In the genomic region with DNA sequence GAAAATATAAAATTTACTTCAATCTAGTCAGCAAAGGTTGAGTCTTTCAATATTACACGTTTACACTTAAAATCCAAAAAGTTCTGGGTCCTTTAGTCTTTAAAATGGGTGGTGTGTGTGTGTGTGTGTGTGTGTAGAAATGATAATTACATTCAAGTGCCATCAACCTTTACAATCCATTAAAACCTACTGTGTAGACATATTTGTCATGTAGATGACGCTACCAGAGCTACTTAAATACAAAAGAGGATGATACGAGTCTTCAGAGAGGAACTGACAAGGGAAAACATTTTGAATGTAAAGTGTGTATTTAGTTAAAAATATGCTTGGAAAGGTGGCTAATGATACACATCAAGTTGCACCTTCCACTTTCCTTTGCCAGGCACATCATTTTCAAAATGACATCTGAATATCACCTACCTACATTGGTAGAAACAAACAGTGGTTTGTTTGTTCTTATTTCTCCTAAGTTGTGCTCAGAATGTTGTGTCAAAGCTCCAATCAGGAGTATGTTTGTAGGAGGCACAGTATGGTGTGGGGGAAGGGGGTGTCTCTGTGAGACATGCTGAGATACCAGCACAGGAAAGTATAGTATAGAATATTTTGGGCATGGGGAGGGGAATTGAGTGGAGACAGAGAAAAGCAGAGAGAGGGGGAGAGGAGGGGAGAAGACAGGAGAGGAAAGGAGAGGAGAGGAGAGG, we compare ENCODE assay signal across 8 mouse cellular contexts. TPM values are rescaled to one million over a fixed set of nuclear protein-coding genes. Genes with fewer than 3 reads are reported as not detected.
A peak's percentile ranks its signal among the peaks of the same experiment; 100 is the strongest.
DNase-seq lines count a peak whose midpoint lies in the region; ATAC-seq and TF ChIP-seq lines count a peak whose summit lies in the region.

No protein-coding gene starts in this region.

- H3K4me2 ChIP-seq in forebrain, embryonic 13.5 days = peak overlapping the region; percentile 83
- H3K4me2 ChIP-seq in liver, embryonic 15.5 days = peak overlapping the region; percentile 80

- no peak for ATAC-seq in forebrain, embryonic 13.5 days
- ATAC-seq in liver, embryonic 15.5 days (ENCODE audit: insufficient read depth) = no peak
- no peak for ATAC-seq in cerebellum, adult (ENCODE audit: insufficient number of reproducible peaks, low FRiP score, low TSS enrichment)
- no peak for ATAC-seq in granulocyte monocyte progenitor cell, adult 5-6 weeks (replicated peaks; ENCODE audit: poor library complexity, severe bottlenecking)

- intact Hi-C loops in gastrocnemius, adult 2 months (cut with DNase I) = loop anchor here (5.0 kb wide), 3 partner anchors 49 to 179 kb away; a partner anchor contains a TSS

- H3K79me3 ChIP-seq in C2C12 (ENCODE audit: low read depth) = no peaks in the 10 kb centered on the region

- H3K9me3 ChIP-seq in forebrain, embryonic 13.5 days (replicated peaks) = no peaks in the 10 kb centered on the region
- H3K9me3 ChIP-seq in liver, embryonic 15.5 days (replicated peaks) = no peaks in the 10 kb centered on the region

- H3K36me3 ChIP-seq in C2C12 (ENCODE audit: control insufficient read depth, insufficient read depth) = no peaks in the 10 kb centered on the region
- no peaks in the 10 kb centered on the region for H3K36me3 ChIP-seq in forebrain, embryonic 13.5 days (ENCODE audit: poor library complexity, severe bottlenecking)
- no peaks in the 10 kb centered on the region for H3K36me3 ChIP-seq in liver, embryonic 15.5 days (replicated peaks)

- peaks cover 4% of the 10 kb centered on the region; the same call in 1 of the 2 replicates for H3K4me1 ChIP-seq in forebrain, embryonic 13.5 days
- 0 out of 2 replicates have a peak, but pooled peaks cover 13% of the 10 kb centered on the region for H3K4me1 ChIP-seq in liver, embryonic 15.5 days (replicated peaks)

- peak overlapping the region; percentile 84 for H3K27ac ChIP-seq in gastrocnemius, adult 2 months
- no peak overlapping the region for H3K27ac ChIP-seq in forebrain, embryonic 13.5 days
- H3K27ac ChIP-seq in liver, embryonic 15.5 days (replicated peaks) = no peak overlapping the region

- no peak overlapping the region for H3K9ac ChIP-seq in forebrain, embryonic 13.5 days
- peak overlapping the region; percentile 26; the same call in 1 of the 2 replicates for H3K9ac ChIP-seq in liver, embryonic 15.5 days

- peaks cover 7% of the 10 kb centered on the region for H3K79me2 ChIP-seq in C2C12 (ENCODE audit: control insufficient read depth, insufficient read depth)

- no peak overlapping the region for H3ac ChIP-seq in C2C12 (ENCODE audit: control insufficient read depth, insufficient read length, low read depth)

- DNase-seq in gastrocnemius, adult 2 months = no peak
- no peak for DNase-seq in gastrocnemius, postnatal 25 days
- no peak for DNase-seq in adrenal gland, postnatal 4 days (ENCODE audit: low spot score in 2 of 2)

- TF ChIP-seq CTCF in gastrocnemius, adult 2 months (IDR thresholded peaks at IDR 0.05) = no peak
- no peak for TF ChIP-seq CTCF in C2C12 (IDR thresholded peaks at IDR 0.05; ENCODE audit: control insufficient read depth, insufficient read depth, insufficient read length)

- no peaks in the 10 kb centered on the region for H3K27me3 ChIP-seq in C2C12 (ENCODE audit: control insufficient read depth, insufficient read depth, insufficient read length)
- peaks cover 43% of the 10 kb centered on the region for H3K27me3 ChIP-seq in forebrain, embryonic 13.5 days
- H3K27me3 ChIP-seq in liver, embryonic 15.5 days = peaks cover 26% of the 10 kb centered on the region

- 14% methylated on average over 3 of the region's 3 CpGs for WGBS in forebrain, embryonic 13.5 days
- WGBS in liver, embryonic 15.5 days (ENCODE audit: insufficient replicate concordance) = 17% methylated on average over 3 of the region's 3 CpGs

- peak overlapping the region; percentile 87 for H3K4me3 ChIP-seq in gastrocnemius, adult 2 months
- H3K4me3 ChIP-seq in C2C12 (ENCODE audit: insufficient read depth, poor library complexity, severe bottlenecking) = peak overlapping the region; percentile 32
- H3K4me3 ChIP-seq in forebrain, embryonic 13.5 days = peak overlapping the region; percentile 61
- peak overlapping the region; percentile 68 for H3K4me3 ChIP-seq in liver, embryonic 15.5 days (replicated peaks)

TF ChIP-seq in C2C12, 6 proteins besides CTCF, POLR2A, EP300 and RAD21:
- no peak for TF ChIP-seq MYOD1 (IDR thresholded peaks at IDR 0.05; ENCODE audit: control insufficient read depth, insufficient read length, low read depth)
- TF ChIP-seq USF1 (IDR thresholded peaks at IDR 0.05; ENCODE audit: low read depth) = no peak
- no peak for TF ChIP-seq MYOG (IDR thresholded peaks at IDR 0.05; ENCODE audit: control insufficient read depth, extremely low read depth, insufficient read length)
- TF ChIP-seq MAX (IDR thresholded peaks at IDR 0.05) = no peak
- TF ChIP-seq CEBPB (IDR thresholded peaks at IDR 0.05; ENCODE audit: low read depth) = no peak
- TF ChIP-seq FOSL1 (IDR thresholded peaks at IDR 0.05; ENCODE audit: insufficient read depth, low read length, poor library complexity, severe bottlenecking) = no peak
TF ChIP-seq in C2C12: peak in this region for 0.

RNA-seq across cellular contexts. Expression of a gene that starts 1.0 kb away (rescaled TPM):
- 1 to 10 TPM; 1.9 to 4.0 TPM for total RNA-seq in gastrocnemius, adult 2 months (2021)
- total RNA-seq in gastrocnemius, postnatal 25 days (2021) = 1 to 10 TPM; 2.1 to 6.6 TPM
- polyA plus RNA-seq in C2C12 (2012; fragmentation: generic; extraction: Trizol) = 13.3 TPM
- 3.6 and 4.1 TPM in 2 replicates for polyA plus RNA-seq in forebrain, embryonic 13.5 days (2015; fragmentation: Nextera tagmentation; extraction: Ambion mirVana)
- 16.6 and 19.1 TPM in 2 replicates for polyA plus RNA-seq in liver, embryonic 15.5 days (2015; fragmentation: Nextera tagmentation; extraction: Ambion mirVana)
- 10 to 100 TPM; 42.5 to 46.4 TPM for total RNA-seq in adrenal gland, postnatal 4 days (2021)
- total RNA-seq in granulocyte monocyte progenitor cell, adult 5-6 weeks (2014; fragmentation: Nextera tagmentation) = 83.9 and 91.6 TPM in 2 replicates
- total RNA-seq in granulocyte monocyte progenitor cell, adult 5-6 weeks (2017) = 163 and 204 TPM in 2 replicates

Comparison
In these comparisons a context has a peak if more than half of its experiments do, and no peak if none do; other contexts are left out.
1. H3K4me3 ChIP-seq: peak in every context shown above with its lines; median percentile 87 in gastrocnemius, adult 2 months; 68 in liver, embryonic 15.5 days; 61 in forebrain, embryonic 13.5 days; 32 in C2C12.
2. RNA of a gene that starts 1.0 kb away (total RNA-seq): 83.9 to 204 TPM in granulocyte monocyte progenitor cell, adult 5-6 weeks and 42.5 to 46.4 TPM in adrenal gland, postnatal 4 days; 2.1 to 6.6 TPM in gastrocnemius, postnatal 25 days and 1.9 to 4.0 TPM in gastrocnemius, adult 2 months; every median in the first group is over 4 times any median in the second.